9 mouse cellular contexts compared by ENCODE assay signal in the genomic region with DNA sequence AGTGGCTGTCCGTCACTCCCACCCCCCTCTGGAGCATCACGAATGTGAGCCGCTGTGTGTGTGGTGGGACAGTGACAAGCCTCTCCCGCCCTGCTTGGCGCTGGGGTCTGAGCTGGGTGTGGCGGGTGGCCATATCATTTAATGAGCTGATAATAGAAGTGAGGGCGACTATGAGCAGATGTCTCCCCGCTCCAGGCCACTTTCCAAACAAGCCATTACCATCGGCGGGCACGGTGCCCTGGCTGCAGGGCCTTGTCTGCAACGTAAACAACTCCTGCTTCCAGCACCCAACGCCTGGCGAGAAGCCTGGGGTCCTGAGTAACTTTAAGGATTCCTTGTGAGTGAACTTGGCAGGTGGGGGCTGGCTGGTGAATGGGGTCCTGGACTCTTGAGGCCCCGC. TPM values are rescaled to one million over a fixed set of nuclear protein-coding genes. Genes with fewer than 3 reads are reported as not detected.
DNase-seq lines count a peak whose midpoint lies in the region; ATAC-seq and TF ChIP-seq lines count a peak whose summit lies in the region.
"Had no signal": no experiment of that assay in that cellular context is flagged by ENCODE, and none has a peak within 500 bp of the region (broad histone marks: within the 10 kb centered on the region; RNA-seq: fewer than 3 reads in every experiment).

No protein-coding gene starts in this region.

- peaks cover 14% of the 10 kb centered on the region for H3K4me1 ChIP-seq in kidney, embryonic 14.5 days (ENCODE audit: control insufficient read depth, insufficient read depth, low read length)
- peaks cover 25% of the 10 kb centered on the region for H3K4me1 ChIP-seq in forebrain, embryonic 13.5 days
- no peaks in the 10 kb centered on the region for H3K4me1 ChIP-seq in intestine, postnatal 0 days (replicated peaks; ENCODE audit: control insufficient read depth, insufficient read depth, low read length)
- peaks cover 12% of the 10 kb centered on the region for H3K4me1 ChIP-seq in neural tube, embryonic 12.5 days

- WGBS in kidney, embryonic 14.5 days: 7% methylated on average over 15 of the region's 15 CpGs
- WGBS in forebrain, embryonic 13.5 days: 6% methylated on average over 15 of the region's 15 CpGs
- 21% methylated on average over 15 of the region's 15 CpGs for WGBS in intestine, postnatal 0 days
- WGBS in neural tube, embryonic 12.5 days: 9% methylated on average over 15 of the region's 15 CpGs

- no peak for TF ChIP-seq CTCF in intestine, postnatal 0 days (IDR thresholded peaks at IDR 0.05; ENCODE audit: low read depth)

- no peak for DNase-seq in kidney, postnatal 10 days
- peak; percentile 58 for DNase-seq in NIH3T3 (ENCODE audit: low read depth)
- DNase-seq in thymus, postnatal 14 days: no peak
- DNase-seq in gastrocnemius, postnatal 10 days: no peak

- H3K36me3 ChIP-seq in kidney, embryonic 14.5 days (ENCODE audit: control insufficient read depth, insufficient read depth, low read length): peaks cover 11% of the 10 kb centered on the region
- no peaks in the 10 kb centered on the region for H3K36me3 ChIP-seq in forebrain, embryonic 13.5 days (ENCODE audit: poor library complexity, severe bottlenecking)
- H3K36me3 ChIP-seq in intestine, postnatal 0 days (ENCODE audit: control insufficient read depth, insufficient read depth): peaks cover 20% of the 10 kb centered on the region
- peaks cover 5% of the 10 kb centered on the region; the same call in 1 of the 2 replicates for H3K36me3 ChIP-seq in neural tube, embryonic 12.5 days

- no peaks in the 10 kb centered on the region; the same call in 1 of the 2 replicates for H3K27me3 ChIP-seq in kidney, embryonic 14.5 days (ENCODE audit: control insufficient read depth, insufficient read depth, low read length)
- H3K27me3 ChIP-seq in forebrain, embryonic 13.5 days: peaks cover 46% of the 10 kb centered on the region
- no peaks in the 10 kb centered on the region for H3K27me3 ChIP-seq in intestine, postnatal 0 days (replicated peaks; ENCODE audit: control insufficient read depth, insufficient read depth, low read length)
- H3K27me3 ChIP-seq in neural tube, embryonic 12.5 days (replicated peaks): peaks cover 21% of the 10 kb centered on the region

- no peak; the same call in 1 of the 2 replicates for ATAC-seq in kidney, embryonic 14.5 days (ENCODE audit: low FRiP score, low TSS enrichment)
- ATAC-seq in forebrain, embryonic 13.5 days: peak; percentile 41
- ATAC-seq in intestine, postnatal 0 days: no peak
- peak; percentile 46 for ATAC-seq in neural tube, embryonic 12.5 days (ENCODE audit: low FRiP score, low read depth)

- no peaks in the 10 kb centered on the region for H3K9me3 ChIP-seq in kidney, embryonic 14.5 days (ENCODE audit: control insufficient read depth, low read length)
- no peaks in the 10 kb centered on the region for H3K9me3 ChIP-seq in forebrain, embryonic 13.5 days (replicated peaks)
- no peaks in the 10 kb centered on the region for H3K9me3 ChIP-seq in intestine, postnatal 0 days (ENCODE audit: control insufficient read depth)
- no peaks in the 10 kb centered on the region for H3K9me3 ChIP-seq in neural tube, embryonic 12.5 days

- peak overlapping the region; percentile 54 for H3K4me3 ChIP-seq in kidney, embryonic 14.5 days (ENCODE audit: low read length)
- peak overlapping the region; percentile 51 for H3K4me3 ChIP-seq in forebrain, embryonic 13.5 days
- peak overlapping the region; percentile 55 for H3K4me3 ChIP-seq in intestine, postnatal 0 days (ENCODE audit: low read depth, low read length)
- peak overlapping the region; percentile 52 for H3K4me3 ChIP-seq in neural tube, embryonic 12.5 days

- peak overlapping the region; percentile 50; the same call in 1 of the 2 replicates for H3K9ac ChIP-seq in kidney, embryonic 14.5 days (ENCODE audit: low read depth, low read length)
- H3K9ac ChIP-seq in forebrain, embryonic 13.5 days: peak overlapping the region; percentile 63
- no peak overlapping the region for H3K9ac ChIP-seq in intestine, postnatal 0 days (ENCODE audit: low read depth, low read length)
- H3K9ac ChIP-seq in neural tube, embryonic 12.5 days: peak overlapping the region; percentile 51

- peak overlapping the region; percentile 89 for H3K4me2 ChIP-seq in kidney, embryonic 14.5 days (replicated peaks; ENCODE audit: low read depth, low read length)
- peak overlapping the region; percentile 81 for H3K4me2 ChIP-seq in forebrain, embryonic 13.5 days
- H3K4me2 ChIP-seq in intestine, postnatal 0 days (replicated peaks; ENCODE audit: low read depth): peak overlapping the region; percentile 94
- peak overlapping the region; percentile 79 for H3K4me2 ChIP-seq in neural tube, embryonic 12.5 days (replicated peaks)

- no peak overlapping the region for H3K27ac ChIP-seq in kidney, embryonic 14.5 days (ENCODE audit: low read depth, low read length)
- H3K27ac ChIP-seq in forebrain, embryonic 13.5 days: peak overlapping the region; percentile 44; the same call in 1 of the 2 replicates
- H3K27ac ChIP-seq in intestine, postnatal 0 days (ENCODE audit: low read depth, low read length): no peak overlapping the region
- H3K27ac ChIP-seq in neural tube, embryonic 12.5 days: 0 out of 2 replicates have a peak overlapping the region, but pooled peaks have one; percentile 20

RNA-seq across cellular contexts. Expression of gene Abca7, which starts 1.5 kb away (rescaled TPM):
- 1.8 and 2.7 TPM in 2 replicates for polyA plus RNA-seq in kidney, embryonic 14.5 days (2014; fragmentation: Nextera tagmentation; extraction: Ambion mirVana)
- 3.1 and 3.9 TPM in 2 replicates for polyA plus RNA-seq in forebrain, embryonic 13.5 days (2015; fragmentation: Nextera tagmentation; extraction: Ambion mirVana)
- 2.2 and 2.5 TPM in 2 replicates for polyA plus RNA-seq in intestine, postnatal 0 days (2015; fragmentation: Nextera tagmentation; extraction: Ambion mirVana)
- 9.9 and 10.7 TPM in 2 replicates for polyA plus RNA-seq in neural tube, embryonic 12.5 days (2016; fragmentation: Nextera tagmentation; extraction: Ambion mirVana)
- total RNA-seq in gastrocnemius, postnatal 10 days (2021): 1 to 10 TPM; 3.2 to 4.2 TPM

RNA-seq across cellular contexts. Expression of gene Cnn2, which starts 9.4 kb away (rescaled TPM):
- polyA plus RNA-seq in kidney, embryonic 14.5 days (2014; fragmentation: Nextera tagmentation; extraction: Ambion mirVana): 186 and 220 TPM in 2 replicates
- 30.0 and 32.2 TPM in 2 replicates for polyA plus RNA-seq in forebrain, embryonic 13.5 days (2015; fragmentation: Nextera tagmentation; extraction: Ambion mirVana)
- polyA plus RNA-seq in intestine, postnatal 0 days (2015; fragmentation: Nextera tagmentation; extraction: Ambion mirVana): 109 and 117 TPM in 2 replicates
- polyA plus RNA-seq in neural tube, embryonic 12.5 days (2016; fragmentation: Nextera tagmentation; extraction: Ambion mirVana): 106 and 107 TPM in 2 replicates
- 10 to 100 TPM; 26.1 to 38.6 TPM for total RNA-seq in gastrocnemius, postnatal 10 days (2021)

RNA-seq across cellular contexts. Expression of gene Tmem259, which starts 13.7 kb away (rescaled TPM):
- polyA plus RNA-seq in kidney, embryonic 14.5 days (2014; fragmentation: Nextera tagmentation; extraction: Ambion mirVana): 18.8 and 27.8 TPM in 2 replicates
- polyA plus RNA-seq in forebrain, embryonic 13.5 days (2015; fragmentation: Nextera tagmentation; extraction: Ambion mirVana): 11.2 and 12.0 TPM in 2 replicates
- polyA plus RNA-seq in intestine, postnatal 0 days (2015; fragmentation: Nextera tagmentation; extraction: Ambion mirVana): 24.7 and 25.3 TPM in 2 replicates
- polyA plus RNA-seq in neural tube, embryonic 12.5 days (2016; fragmentation: Nextera tagmentation; extraction: Ambion mirVana): 26.3 and 27.7 TPM in 2 replicates
- 10 to 100 TPM; 85.5 to 90.8 TPM for total RNA-seq in gastrocnemius, postnatal 10 days (2021)

RNA-seq across cellular contexts. Expression of gene Arhgap45, which starts 18.6 kb away (rescaled TPM):
- polyA plus RNA-seq in kidney, embryonic 14.5 days (2014; fragmentation: Nextera tagmentation; extraction: Ambion mirVana): 4.8 and 7.7 TPM in 2 replicates
- 1.2 and 1.3 TPM in 2 replicates for polyA plus RNA-seq in forebrain, embryonic 13.5 days (2015; fragmentation: Nextera tagmentation; extraction: Ambion mirVana)
- polyA plus RNA-seq in intestine, postnatal 0 days (2015; fragmentation: Nextera tagmentation; extraction: Ambion mirVana): 1.2 and 1.3 TPM in 2 replicates
- 4.3 and 4.7 TPM in 2 replicates for polyA plus RNA-seq in neural tube, embryonic 12.5 days (2016; fragmentation: Nextera tagmentation; extraction: Ambion mirVana)
- total RNA-seq in gastrocnemius, postnatal 10 days (2021): 1 to 10 TPM; 2.0 to 3.5 TPM

RNA-seq across cellular contexts. Expression of gene Grin3b, which starts 27.3 kb away (rescaled TPM):
- polyA plus RNA-seq in kidney, embryonic 14.5 days (2014; fragmentation: Nextera tagmentation; extraction: Ambion mirVana): 0.19 and 0.29 TPM in 2 replicates
- 0.38 and 0.57 TPM in 2 replicates for polyA plus RNA-seq in forebrain, embryonic 13.5 days (2015; fragmentation: Nextera tagmentation; extraction: Ambion mirVana)
- 0.08 and 0.17 TPM in 2 replicates for polyA plus RNA-seq in intestine, postnatal 0 days (2015; fragmentation: Nextera tagmentation; extraction: Ambion mirVana)
- 0.24 and 0.40 TPM in 2 replicates for polyA plus RNA-seq in neural tube, embryonic 12.5 days (2016; fragmentation: Nextera tagmentation; extraction: Ambion mirVana)
- under 1 TPM; 0.14 to 0.38 TPM for total RNA-seq in gastrocnemius, postnatal 10 days (2021)
- total RNA-seq: hematopoietic stem cell, adult 5-6 weeks had no signal

Comparison
In these comparisons a context has a peak if more than half of its experiments do, and no peak if none do; other contexts are left out.
1. ATAC-seq: peak in forebrain, embryonic 13.5 days (single experiment) and neural tube, embryonic 12.5 days (single experiment); none in kidney, embryonic 14.5 days (single experiment) and intestine, postnatal 0 days (single experiment).
2. H3K27ac ChIP-seq: peak in forebrain, embryonic 13.5 days (single experiment) and neural tube, embryonic 12.5 days (single experiment); none in kidney, embryonic 14.5 days (single experiment) and intestine, postnatal 0 days (single experiment).
3. Peak in every context shown above with its lines, with median percentiles within 50 percentile points of each other: H3K4me2 ChIP-seq and H3K4me3 ChIP-seq.